19 mouse cellular contexts compared by ENCODE assay signal in genomic region chr17:88248625-88249024, GRCm38 (mm10).
DNase-seq lines count a peak whose midpoint lies in the region; ATAC-seq and TF ChIP-seq lines count a peak whose summit lies in the region.
"Had no signal": no experiment of that assay in that cellular context is flagged by ENCODE, and none has a peak within 500 bp of the region (broad histone marks: within the 10 kb centered on the region; RNA-seq: fewer than 3 reads in every experiment).

No protein-coding gene starts in this region.

- H3K4me1 ChIP-seq in lung, postnatal 0 days (ENCODE audit: insufficient read depth, low read depth, low read length): no peaks in the 10 kb centered on the region; the same call in 1 of the 2 replicates
- peaks cover 4% of the 10 kb centered on the region; the same call in 1 of the 2 replicates for H3K4me1 ChIP-seq in hindbrain, embryonic 12.5 days
- H3K4me1 ChIP-seq: intestine, embryonic 15.5 days had no signal

- TF ChIP-seq EP300 in lung, postnatal 0 days (IDR thresholded peaks at IDR 0.05): no peak

- H3K36me3 ChIP-seq in lung, postnatal 0 days (ENCODE audit: insufficient read depth, low read length): no peaks in the 10 kb centered on the region; the same call in 1 of the 2 replicates
- H3K36me3 ChIP-seq in hindbrain, embryonic 12.5 days: no peaks in the 10 kb centered on the region
- H3K36me3 ChIP-seq: embryonic facial prominence, embryonic 10.5 days; heart, embryonic 13.5 days; intestine, embryonic 15.5 days had no signal

- 0 out of 2 replicates have a peak overlapping the region, but pooled peaks have one; percentile 9 for H3K27ac ChIP-seq in lung, postnatal 0 days (ENCODE audit: low read length)
- H3K27ac ChIP-seq in hindbrain, embryonic 12.5 days: no peak overlapping the region
- H3K27ac ChIP-seq: embryonic facial prominence, embryonic 10.5 days; forebrain, embryonic 13.5 days; heart, embryonic 13.5 days; hindbrain, postnatal 0 days; intestine, embryonic 15.5 days had no signal

- DNase-seq in lung, postnatal 0 days (ENCODE audit: low spot score): peak; percentile 19
- DNase-seq in lung, postnatal 14 days: no peak
- DNase-seq in ES-CJ7 (ENCODE audit: low read depth, low spot score) (peak; percentile 36), ZHBTc4 (ENCODE audit: low read depth, low spot score) (peak; percentile 64)
- no peak for DNase-seq in embryo, embryonic 11 days
- DNase-seq in thymus, postnatal 25 days: no peak
- DNase-seq: adrenal gland, postnatal 14 days; cerebellum, adult 18-20 months; cerebellum, adult 9-11 months; cerebellum, postnatal 36 days; forebrain, postnatal 0 days; gastrocnemius, postnatal 14 days; heart, postnatal 36 days had no signal

- no peak overlapping the region for H3K4me3 ChIP-seq in lung, postnatal 0 days (ENCODE audit: low read depth, low read length)
- H3K4me3 ChIP-seq in hindbrain, embryonic 12.5 days: no peak overlapping the region
- H3K4me3 ChIP-seq: embryonic facial prominence, embryonic 10.5 days; forebrain, embryonic 13.5 days; heart, embryonic 13.5 days; intestine, embryonic 15.5 days had no signal

- H3K27me3 ChIP-seq in lung, postnatal 0 days (replicated peaks; ENCODE audit: insufficient read depth, low read length): no peaks in the 10 kb centered on the region
- no peaks in the 10 kb centered on the region for H3K27me3 ChIP-seq in hindbrain, embryonic 12.5 days
- H3K27me3 ChIP-seq: forebrain, embryonic 13.5 days; heart, embryonic 13.5 days; intestine, embryonic 15.5 days had no signal

- no peak for TF ChIP-seq CTCF in lung, postnatal 0 days (IDR thresholded peaks at IDR 0.05)

- H3K9ac ChIP-seq in lung, postnatal 0 days (replicated peaks; ENCODE audit: low read depth): no peak overlapping the region
- no peak overlapping the region for H3K9ac ChIP-seq in hindbrain, embryonic 12.5 days
- H3K9ac ChIP-seq: forebrain, embryonic 13.5 days; forebrain, postnatal 0 days; heart, embryonic 13.5 days; intestine, embryonic 15.5 days had no signal

- ATAC-seq in lung, postnatal 0 days: no peak
- no peak for ATAC-seq in hindbrain, embryonic 12.5 days (ENCODE audit: low FRiP score)
- ATAC-seq: forebrain, embryonic 13.5 days; forebrain, postnatal 0 days; hindbrain, postnatal 0 days; intestine, embryonic 15.5 days had no signal

- WGBS in lung, postnatal 0 days: 49% methylated on average over 5 of the region's 5 CpGs
- 62% methylated on average over 5 of the region's 5 CpGs for WGBS in hindbrain, embryonic 12.5 days

- H3K4me2 ChIP-seq in lung, postnatal 0 days (replicated peaks; ENCODE audit: low read depth, low read length): no peak overlapping the region
- H3K4me2 ChIP-seq in hindbrain, embryonic 12.5 days (replicated peaks): no peak overlapping the region
- H3K4me2 ChIP-seq: forebrain, embryonic 13.5 days; heart, embryonic 13.5 days; intestine, embryonic 15.5 days had no signal

- H3K9me3 ChIP-seq in lung, postnatal 0 days (ENCODE audit: low read length): no peaks in the 10 kb centered on the region
- H3K9me3 ChIP-seq in hindbrain, embryonic 12.5 days (replicated peaks): no peaks in the 10 kb centered on the region
- H3K9me3 ChIP-seq: embryonic facial prominence, embryonic 10.5 days; forebrain, embryonic 13.5 days; heart, embryonic 13.5 days; intestine, embryonic 15.5 days had no signal

Comparison
In these comparisons a context has a peak if more than half of its experiments do, and no peak if none do; other contexts are left out.
1. DNase-seq: peak in lung, postnatal 0 days (single experiment), ES-CJ7 (single experiment) and ZHBTc4 (single experiment); none in lung, postnatal 14 days (single experiment), embryo, embryonic 11 days (single experiment) and thymus, postnatal 25 days (single experiment).